In the genomic region with DNA sequence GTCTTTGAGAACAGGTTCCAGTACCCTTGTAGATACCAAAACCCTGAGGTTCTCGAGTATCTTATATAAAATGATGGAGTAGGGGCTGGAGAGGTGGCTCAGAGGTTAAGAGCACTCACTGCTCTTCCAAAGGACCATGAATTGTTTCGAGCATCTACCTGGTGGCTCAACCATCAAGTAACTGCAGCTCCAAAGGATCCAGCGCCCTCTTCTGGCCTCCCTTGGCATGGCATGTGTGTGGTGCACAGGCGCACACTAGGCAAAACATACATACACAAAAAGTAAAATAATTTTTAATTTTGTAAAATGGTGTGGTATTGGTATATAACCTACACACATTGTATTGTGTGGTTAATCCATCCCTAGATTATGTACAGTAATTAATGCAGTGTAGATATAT, we compare ENCODE assay signal across 11 mouse cellular contexts. TPM values are rescaled to one million over a fixed set of nuclear protein-coding genes. Genes with fewer than 3 reads are reported as not detected.
A peak's percentile ranks its signal among the peaks of the same experiment; 100 is the strongest.
DNase-seq lines count a peak whose midpoint lies in the region; ATAC-seq and TF ChIP-seq lines count a peak whose summit lies in the region.
"Had no signal": no experiment of that assay in that cellular context is flagged by ENCODE, and none has a peak within 500 bp of the region (broad histone marks: within the 10 kb centered on the region; RNA-seq: fewer than 3 reads in every experiment).

No protein-coding gene starts in this region.

- H3K4me1 ChIP-seq in CH12.LX (ENCODE audit: control insufficient read depth in 1 of 2, insufficient read depth in 2 of 2) (peaks cover 34 to 88% of the 10 kb centered on the region in 2 experiments), ES-E14 (ENCODE audit: control insufficient read depth in 2 of 2, insufficient read depth in 2 of 2, low read length in 2 of 2, poor library complexity in 1 of 2) (peaks cover 0 to 9% of the 10 kb centered on the region in 2 experiments; a peak in 2 of 4 replicates)
- no peaks in the 10 kb centered on the region for H3K4me1 ChIP-seq in liver, postnatal 0 days (ENCODE audit: insufficient read depth)

- 71% methylated on average over 4 of the region's 4 CpGs for WGBS in liver, postnatal 0 days (ENCODE audit: insufficient replicate concordance)

- no peak for TF ChIP-seq EP300 in CH12.LX (IDR thresholded peaks at IDR 0.05; ENCODE audit: low read length)
- TF ChIP-seq EP300 in liver, postnatal 0 days (IDR thresholded peaks at IDR 0.05; ENCODE audit: low read depth) = no peak

- no peak for TF ChIP-seq POLR2A in CH12.LX (IDR thresholded peaks at IDR 0.05; ENCODE audit: low read depth, low read length)

- H3K36me3 ChIP-seq in CH12.LX (replicated peaks in 1 of 2; ENCODE audit: control insufficient read depth in 1 of 2, insufficient read depth in 1 of 2, low read length in 1 of 2) (peaks cover 61 to 98% of the 10 kb centered on the region in 2 experiments), ES-E14 (ENCODE audit: control insufficient read depth, insufficient read depth, low read length, poor library complexity, severe bottlenecking) (no peaks in the 10 kb centered on the region)
- no peaks in the 10 kb centered on the region for H3K36me3 ChIP-seq in liver, postnatal 0 days (replicated peaks; ENCODE audit: insufficient read depth, low read length)
- H3K36me3 ChIP-seq: hindbrain, embryonic 13.5 days; limb, embryonic 12.5 days had no signal

- in situ Hi-C loops in CH12.LX (cut with MboI; ENCODE audit: low pct_ligation_motif_present, low pct_unique_long_range_greater_than_20kb, low sequenced_read_pairs) = no loop called here
- in situ Hi-C loops in ES-E14 (cut with MboI; ENCODE audit: low sequenced_read_pairs in 2 of 2, unreplicated experiment in 2 of 2) = loop anchor here (10.0 to 25.0 kb wide), 3 partner anchors 91 to 271 kb away; no protein-coding TSS in a partner anchor

- H3K27me3 ChIP-seq in CH12.LX (replicated peaks) = no peaks in the 10 kb centered on the region
- H3K27me3 ChIP-seq in liver, postnatal 0 days (ENCODE audit: insufficient read depth, low read length) = no peaks in the 10 kb centered on the region
- H3K27me3 ChIP-seq: hindbrain, embryonic 13.5 days; limb, embryonic 12.5 days had no signal

- dilution Hi-C loops in CH12.LX (cut with MboI; ENCODE audit: extremely low pct_ligation_motif_present, extremely low pct_unique_long_range_greater_than_20kb, low sequenced_read_pairs) = no loop called here

- H3K4me3 ChIP-seq in layer of hippocampus, adult 2 months = no peak overlapping the region
- H3K4me3 ChIP-seq in CH12.LX (replicated peaks in 1 of 3; ENCODE audit: low read depth in 2 of 3, low read length in 2 of 3, poor library complexity in 1 of 3) = no peak overlapping the region
- H3K4me3 ChIP-seq in ES-E14 (ENCODE audit: insufficient read depth in 1 of 2, low read depth in 1 of 2, low read length in 2 of 2, poor library complexity in 1 of 2, severe bottlenecking in 1 of 2) = no peak overlapping the region
- no peak overlapping the region for H3K4me3 ChIP-seq in liver, postnatal 0 days (ENCODE audit: low read depth, low read length)
- H3K4me3 ChIP-seq: hindbrain, embryonic 13.5 days; limb, embryonic 12.5 days; megakaryocyte, embryonic 14.5 days had no signal

- TF ChIP-seq RAD21 in CH12.LX (IDR thresholded peaks at IDR 0.05; ENCODE audit: low read depth, low read length) = peak; percentile 14

- no peak overlapping the region for H3K9ac ChIP-seq in CH12.LX (ENCODE audit: insufficient read depth, low read depth)
- no peak overlapping the region for H3K9ac ChIP-seq in ES-E14 (ENCODE audit: insufficient read depth, low read depth, low read length, poor library complexity, severe bottlenecking)
- H3K9ac ChIP-seq in liver, postnatal 0 days (replicated peaks) = no peak overlapping the region
- H3K9ac ChIP-seq: hindbrain, embryonic 13.5 days; limb, embryonic 12.5 days had no signal

- H3K27ac ChIP-seq in layer of hippocampus, adult 2 months = no peak overlapping the region
- H3K27ac ChIP-seq in CH12.LX (ENCODE audit: insufficient read depth, low read depth) (no peak overlapping the region), ES-E14 (ENCODE audit: insufficient read depth, low read depth, low read length, poor library complexity, severe bottlenecking) (no peak overlapping the region)
- H3K27ac ChIP-seq in liver, postnatal 0 days (ENCODE audit: low read depth) = no peak overlapping the region
- H3K27ac ChIP-seq: limb, embryonic 12.5 days had no signal

- no peak for ATAC-seq in liver, postnatal 0 days
- ATAC-seq: forebrain, embryonic 14.5 days had no signal

- peaks cover 2% of the 10 kb centered on the region for H3K9me3 ChIP-seq in CH12.LX (replicated peaks; ENCODE audit: low read length)
- no peaks in the 10 kb centered on the region for H3K9me3 ChIP-seq in ES-E14 (ENCODE audit: control insufficient read depth, insufficient read depth, low read depth, low read length)
- H3K9me3 ChIP-seq in liver, postnatal 0 days (ENCODE audit: low read length) = no peaks in the 10 kb centered on the region
- H3K9me3 ChIP-seq: hindbrain, embryonic 13.5 days; limb, embryonic 12.5 days had no signal

- DNase-seq in layer of hippocampus, adult 2 months (ENCODE audit: low spot score in 2 of 2) = peak in 1 of 2 experiments; percentile 49
- no peak for DNase-seq in layer of hippocampus, adult 11-12 months (ENCODE audit: low spot score)
- no peak for DNase-seq in CH12.LX (ENCODE audit: extremely low read depth)
- DNase-seq in ES-E14 (ENCODE audit: low read depth, low spot score) = peak; percentile 35
- DNase-seq in liver, postnatal 0 days = peak; percentile 38
- DNase-seq in cerebellum, postnatal 4 days (ENCODE audit: low spot score in 2 of 2) = no peak
- no peak for DNase-seq in natural killer cell, adult 2 months (ENCODE audit: low spot score in 2 of 2)

- peaks cover 61% of the 10 kb centered on the region for H3K79me2 ChIP-seq in CH12.LX (replicated peaks; ENCODE audit: control insufficient read depth, extremely low read depth, insufficient read depth, poor library complexity, severe bottlenecking)

- TF ChIP-seq CTCF in layer of hippocampus, adult 2 months (conservative IDR thresholded peaks at IDR 0.05) = peak; percentile 73
- TF ChIP-seq CTCF in CH12.LX (conservative IDR thresholded peaks at IDR 0.05 in 1 of 2, IDR thresholded peaks at IDR 0.05 in 1 of 2; ENCODE audit: low read depth in 2 of 2, low read length in 2 of 2) = peak; percentile 10 to 43; a peak in 2 of 4 replicates
- peak; percentile 53 for TF ChIP-seq CTCF in liver, postnatal 0 days (IDR thresholded peaks at IDR 0.05; ENCODE audit: low read depth)

- H3K4me2 ChIP-seq in CH12.LX (ENCODE audit: insufficient read depth, low read depth, poor library complexity, severe bottlenecking) = no peak overlapping the region
- no peak overlapping the region for H3K4me2 ChIP-seq in liver, postnatal 0 days (ENCODE audit: low read depth, low read length)
- H3K4me2 ChIP-seq: hindbrain, embryonic 13.5 days; limb, embryonic 12.5 days had no signal

TF ChIP-seq in CH12.LX, 34 proteins besides CTCF, POLR2A, EP300 and RAD21:
- TF ChIP-seq GABPA (IDR thresholded peaks at IDR 0.05; ENCODE audit: insufficient replicate concordance, low read depth, low read length) (no peak), SMC3 (IDR thresholded peaks at IDR 0.05; ENCODE audit: low read depth, low read length) (peak; percentile 27)
TF ChIP-seq in CH12.LX: peak in this region for 1.

TF ChIP-seq in ES-E14, 5 proteins besides CTCF, POLR2A, EP300 and RAD21:
- TF ChIP-seq ZNF384 (IDR thresholded peaks at IDR 0.05; ENCODE audit: low read depth, low read length) (no peak), ZC3H11A (IDR thresholded peaks at IDR 0.05; ENCODE audit: borderline replicate concordance, low read depth, low read length) (no peak), CHD2 (IDR thresholded peaks at IDR 0.05; ENCODE audit: low read depth, low read length) (no peak), MAFK (IDR thresholded peaks at IDR 0.05; ENCODE audit: insufficient read depth, low read depth, low read length) (no peak), HCFC1 (IDR thresholded peaks at IDR 0.05; ENCODE audit: borderline replicate concordance, insufficient read depth, low read length) (no peak)

RNA-seq across cellular contexts. Expression of gene Ankrd33b, which starts 43.8 kb away (rescaled TPM):
- total RNA-seq in layer of hippocampus, adult 2 months (2021) = 10 to 100 TPM; 58.7 to 59.4 TPM
- total RNA-seq in CH12.LX (2012; rRNA removed) (38.1 and 50.0 TPM in 2 replicates), CH12.LX (2014; rRNA removed) (69.1 and 69.6 TPM in 2 replicates), ES-E14 (2012; rRNA removed) (2.6 and 3.8 TPM in 2 replicates)
- 55.3 and 60.3 TPM in 2 replicates for polyA plus RNA-seq in CH12.LX (2012; ENCODE audit: insufficient read length, low read depth)
- 1.8 and 1.9 TPM in 2 replicates for polyA plus RNA-seq in liver, postnatal 0 days (2015; fragmentation: Nextera tagmentation; extraction: Ambion mirVana)

Comparison
In these comparisons a context has a peak if more than half of its experiments do, and no peak if none do; other contexts are left out.
1. DNase-seq: peak in ES-E14 (single experiment) and liver, postnatal 0 days (single experiment); none in layer of hippocampus, adult 11-12 months (single experiment), CH12.LX (single experiment), cerebellum, postnatal 4 days (0 of 2) and natural killer cell, adult 2 months (0 of 2).
2. Peak in every context shown above with its lines, with median percentiles within 50 percentile points of each other: CTCF ChIP-seq.